Mouse (Mus musculus): ENCODE measurements around the gene Tsacc. TPM values are rescaled to one million over a fixed set of nuclear protein-coding genes. Genes with fewer than 3 reads are reported as not detected.

Tsacc gene
- 11.0 and 12.3 TPM in 2 replicates for polyA plus RNA-seq (2015; fragmentation: Nextera tagmentation; extraction: Ambion mirVana)

DNA sequence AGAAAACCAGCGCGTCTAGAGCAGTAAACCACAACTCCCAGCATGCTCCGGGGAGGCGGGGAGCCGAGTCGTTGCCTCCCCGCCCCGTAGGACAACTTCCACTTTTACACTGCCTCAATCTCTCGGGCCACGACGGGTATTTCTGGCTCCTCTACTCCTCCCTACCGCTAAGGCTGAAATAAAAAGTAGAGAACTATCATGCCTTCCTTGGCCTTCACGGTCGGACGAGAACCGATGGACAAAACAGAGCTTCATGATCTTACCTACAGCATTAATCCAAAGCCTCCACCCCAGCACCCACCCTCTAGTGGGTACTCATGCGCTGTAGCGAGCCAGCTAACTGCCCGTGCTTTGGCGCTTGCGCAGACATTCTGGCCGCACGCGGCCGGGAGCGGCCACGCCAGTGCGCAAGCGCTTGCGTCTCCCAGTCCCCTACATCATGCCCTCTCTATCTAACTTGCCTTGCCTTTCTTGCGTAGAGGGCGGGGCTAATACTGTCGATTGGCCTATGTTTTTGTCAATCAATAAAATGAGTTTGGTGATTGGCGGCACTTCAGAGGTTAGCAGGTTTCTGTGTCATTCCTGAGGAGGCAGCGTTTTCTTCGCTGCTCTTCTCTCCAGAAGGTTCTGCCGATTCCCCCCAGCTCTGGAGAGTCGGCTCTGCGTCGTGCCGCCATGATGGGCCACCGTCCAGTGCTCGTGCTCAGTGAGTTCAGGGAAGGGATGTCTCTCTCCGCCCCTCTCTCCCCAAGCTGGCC, at the start of gene Tsacc, which contains the start of gene Cct3:
TSS of gene Tsacc (minus strand) at position 439 of the 758 bp plus-strand sequence.
TSS of gene Cct3 (plus strand) at position 556 of the 758 bp plus-strand sequence.
- H3K4me3 ChIP-seq (ENCODE audit: low read length): peak within 1 kb of the TSS; percentile 94
- ATAC-seq (ENCODE audit: low read depth): peak; percentile 99
- H3K9me3 ChIP-seq (ENCODE audit: control insufficient read depth, low read length): no peaks in the 10 kb centered on the region
- peaks cover 10% of the 10 kb centered on the region for H3K4me1 ChIP-seq (replicated peaks; ENCODE audit: control insufficient read depth, insufficient read depth, low read length)
- H3K9ac ChIP-seq (ENCODE audit: low read length): peak within 1 kb of the TSS; percentile 92
- H3K4me2 ChIP-seq (ENCODE audit: low read depth, low read length): peak within 1 kb of the TSS; percentile 81
- no peaks in the 10 kb centered on the region for H3K27me3 ChIP-seq (ENCODE audit: control insufficient read depth, insufficient read depth, low read depth, low read length)
- peaks cover 21% of the 10 kb centered on the region for H3K36me3 ChIP-seq (ENCODE audit: control insufficient read depth, insufficient read depth, low read length)
- peak within 1 kb of the TSS; percentile 96 for H3K27ac ChIP-seq (ENCODE audit: low read length)
- under 1% methylated on average over 44 of the region's 44 CpGs for WGBS

DNA sequence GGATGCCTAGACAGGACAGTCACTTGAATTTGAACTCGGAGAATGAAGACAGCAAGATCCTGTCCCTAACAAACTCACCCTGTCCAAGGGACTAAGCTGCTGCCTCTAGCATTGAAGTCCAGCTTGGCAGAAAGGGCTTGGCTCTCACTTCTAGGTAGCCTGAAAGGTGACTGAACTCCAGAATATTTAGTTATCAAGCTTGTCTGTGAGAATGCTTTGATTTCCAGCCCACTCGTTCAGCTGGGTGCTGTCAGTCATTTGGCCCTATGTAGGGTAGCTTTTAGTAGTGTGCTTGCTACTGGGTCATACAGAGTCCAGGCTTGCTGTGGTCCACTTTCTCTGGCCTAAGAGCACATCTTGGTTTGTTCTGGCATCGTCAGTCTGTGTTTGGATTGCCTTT, 42.2 kb upstream of the Tsacc start:
- H3K27ac ChIP-seq (ENCODE audit: low read length): no peak overlapping the region
- ATAC-seq (ENCODE audit: low read depth): no peak
- H3K27me3 ChIP-seq (ENCODE audit: control insufficient read depth, insufficient read depth, low read depth, low read length): no peaks in the 10 kb centered on the region
- H3K36me3 ChIP-seq (ENCODE audit: control insufficient read depth, insufficient read depth, low read length): peaks cover 24% of the 10 kb centered on the region
- no peak overlapping the region for H3K9ac ChIP-seq (ENCODE audit: low read length)
- 58% methylated on average over 3 of the region's 3 CpGs for WGBS
- peaks cover 16% of the 10 kb centered on the region for H3K4me1 ChIP-seq (replicated peaks; ENCODE audit: control insufficient read depth, insufficient read depth, low read length)
- no peaks in the 10 kb centered on the region for H3K9me3 ChIP-seq (ENCODE audit: control insufficient read depth, low read length)
- no peak overlapping the region for H3K4me2 ChIP-seq (ENCODE audit: low read depth, low read length)
- no peak overlapping the region for H3K4me3 ChIP-seq (ENCODE audit: low read length)

DNA sequence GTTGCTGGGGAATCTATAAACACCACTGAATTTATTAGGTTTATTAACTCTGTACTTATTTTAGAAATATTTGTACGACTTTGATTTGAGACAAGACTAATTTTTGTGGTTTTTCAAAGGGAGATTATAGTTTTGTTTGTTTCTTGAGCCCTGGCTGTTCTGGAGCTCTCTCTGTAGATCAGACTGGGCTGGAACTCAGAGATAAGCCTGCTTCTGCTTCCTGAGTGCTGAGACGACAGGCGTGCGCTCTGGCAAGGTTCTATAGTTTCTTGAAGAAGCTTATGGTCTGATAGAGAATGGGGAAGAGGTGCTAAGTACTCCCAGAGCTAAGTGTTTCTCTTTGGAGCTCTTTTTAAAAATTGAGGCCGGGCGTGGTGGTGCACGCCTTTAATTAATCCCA, 41.5 kb upstream of the Tsacc start:
- H3K9ac ChIP-seq (ENCODE audit: low read length): no peak overlapping the region
- no peaks in the 10 kb centered on the region for H3K9me3 ChIP-seq (ENCODE audit: control insufficient read depth, low read length)
- H3K4me1 ChIP-seq (replicated peaks; ENCODE audit: control insufficient read depth, insufficient read depth, low read length): peaks cover 19% of the 10 kb centered on the region
- H3K4me2 ChIP-seq (ENCODE audit: low read depth, low read length): no peak overlapping the region
- H3K36me3 ChIP-seq (ENCODE audit: control insufficient read depth, insufficient read depth, low read length): peaks cover 18% of the 10 kb centered on the region
- H3K27me3 ChIP-seq (ENCODE audit: control insufficient read depth, insufficient read depth, low read depth, low read length): no peaks in the 10 kb centered on the region
- H3K27ac ChIP-seq (ENCODE audit: low read length): no peak overlapping the region
- 88% methylated on average over 7 of the region's 7 CpGs for WGBS
- ATAC-seq (ENCODE audit: low read depth): no peak
- H3K4me3 ChIP-seq (ENCODE audit: low read length): no peak overlapping the region

DNA sequence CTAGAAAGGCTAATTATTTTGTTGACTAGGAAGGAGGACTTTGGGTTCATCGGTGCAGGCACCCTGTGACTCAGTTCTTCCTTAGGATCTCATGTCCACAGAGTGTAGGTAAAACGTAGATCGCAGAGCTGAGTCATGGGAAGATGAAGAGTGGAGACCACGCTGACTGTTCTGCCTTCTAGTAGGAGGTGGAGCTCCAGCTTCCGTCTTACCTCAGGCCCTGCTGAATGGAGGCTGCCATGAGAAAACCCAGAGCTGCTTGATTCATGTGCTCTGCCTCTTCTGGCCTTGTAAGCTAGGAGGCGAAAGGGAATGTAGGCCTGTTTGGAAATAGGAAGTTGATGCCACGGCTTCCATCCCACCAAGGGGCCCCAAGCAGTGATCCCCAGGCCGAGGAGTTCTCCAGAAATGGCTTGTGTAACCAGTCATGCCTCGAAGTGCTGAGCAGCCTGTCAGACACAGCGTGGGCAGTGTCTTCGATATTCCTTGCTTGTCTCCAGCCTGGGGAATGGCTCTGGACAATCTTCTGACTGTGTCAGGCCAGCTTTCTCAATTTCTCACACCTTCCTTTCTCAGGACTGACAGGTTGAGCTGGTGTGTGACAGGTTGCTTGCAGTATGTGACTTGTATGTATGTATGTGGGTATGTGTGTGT, 40.7 kb upstream of the Tsacc start:
- peak overlapping the region; percentile 53 for H3K9ac ChIP-seq (ENCODE audit: low read length)
- peaks cover 20% of the 10 kb centered on the region for H3K4me1 ChIP-seq (replicated peaks; ENCODE audit: control insufficient read depth, insufficient read depth, low read length)
- H3K4me2 ChIP-seq (ENCODE audit: low read depth, low read length): peak overlapping the region; percentile 70
- ATAC-seq (ENCODE audit: low read depth): no peak
- peak overlapping the region; percentile 3; the same call in 1 of the 2 replicates for H3K27ac ChIP-seq (ENCODE audit: low read length)
- no peaks in the 10 kb centered on the region for H3K27me3 ChIP-seq (ENCODE audit: control insufficient read depth, insufficient read depth, low read depth, low read length)
- peaks cover 9% of the 10 kb centered on the region for H3K36me3 ChIP-seq (ENCODE audit: control insufficient read depth, insufficient read depth, low read length)
- H3K9me3 ChIP-seq (ENCODE audit: control insufficient read depth, low read length): no peaks in the 10 kb centered on the region
- H3K4me3 ChIP-seq (ENCODE audit: low read length): peak overlapping the region; percentile 69
- WGBS: 67% methylated on average over 11 of the region's 11 CpGs

DNA sequence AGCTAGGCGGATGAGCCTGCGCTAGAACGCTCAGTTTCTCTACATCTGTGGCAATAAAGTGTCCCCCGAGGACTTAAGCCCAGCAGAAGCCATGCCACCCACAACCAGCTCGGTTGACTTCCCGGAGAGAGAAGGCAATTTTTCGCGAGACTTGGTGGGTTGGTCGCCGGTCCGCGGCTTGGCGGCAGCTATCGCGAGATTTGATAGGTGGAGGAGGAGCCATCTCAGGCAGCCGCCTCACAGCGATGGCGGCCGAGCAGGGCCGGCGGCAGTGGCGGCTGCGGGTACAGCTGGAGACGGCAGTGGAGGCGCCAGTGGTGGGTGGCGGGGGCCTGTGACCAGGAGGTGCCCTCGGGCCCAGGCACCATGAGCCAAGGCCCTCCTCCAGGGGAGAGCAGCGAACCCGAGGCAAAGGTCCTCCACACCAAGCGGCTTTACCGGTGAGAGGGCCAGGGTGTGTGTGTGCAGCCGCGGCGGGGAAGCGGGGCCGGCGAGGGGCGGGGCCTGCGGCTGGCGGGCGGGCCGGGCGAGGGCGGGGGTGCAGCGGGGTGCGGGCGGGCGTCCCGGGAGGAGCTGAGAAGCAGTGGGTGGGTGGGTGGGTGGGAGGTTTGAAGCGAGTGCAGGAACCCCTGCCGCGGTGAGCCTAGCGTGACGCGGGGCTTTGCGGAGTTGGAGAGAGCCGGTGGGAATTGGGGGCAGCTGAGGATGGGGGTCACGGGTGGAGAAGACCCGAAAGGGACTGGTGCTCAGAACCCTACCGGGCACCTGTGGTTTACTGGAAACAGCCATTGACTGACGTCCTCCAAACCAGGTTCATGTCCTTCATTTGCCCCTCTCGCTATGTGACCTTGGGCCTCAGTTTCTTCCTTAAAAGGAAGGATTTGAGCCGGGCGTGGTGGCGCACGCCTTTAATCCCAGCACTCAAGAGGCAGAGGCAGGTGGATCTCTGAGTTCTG, 39.5 kb upstream of the Tsacc start, which contains the start of the genes Tmem79 and Smg5:
TSS of gene Tmem79 (minus strand) at position 91 of the 956 bp plus-strand sequence.
TSS of gene Smg5 (plus strand) at position 203 of the 956 bp plus-strand sequence.
- Histone ChIP-seq H3K27ac (ENCODE audit: low read length) (peak within 1 kb of the TSS; percentile 93), H3K9me3 (ENCODE audit: control insufficient read depth, low read length) (no peaks in the 10 kb centered on the region), H3K4me1 (replicated peaks; ENCODE audit: control insufficient read depth, insufficient read depth, low read length) (peaks cover 20% of the 10 kb centered on the region), H3K4me3 (ENCODE audit: low read length) (peak within 1 kb of the TSS; percentile 69), H3K36me3 (ENCODE audit: control insufficient read depth, insufficient read depth, low read length) (no peaks in the 10 kb centered on the region), H3K4me2 (ENCODE audit: low read depth, low read length) (peak within 1 kb of the TSS; percentile 79), H3K9ac (ENCODE audit: low read length) (peak within 1 kb of the TSS; percentile 84), H3K27me3 (ENCODE audit: control insufficient read depth, insufficient read depth, low read depth, low read length) (no peaks in the 10 kb centered on the region)
- WGBS: 2% methylated on average over 52 of the region's 66 CpGs
- ATAC-seq (ENCODE audit: low read depth): peak; percentile 93

DNA sequence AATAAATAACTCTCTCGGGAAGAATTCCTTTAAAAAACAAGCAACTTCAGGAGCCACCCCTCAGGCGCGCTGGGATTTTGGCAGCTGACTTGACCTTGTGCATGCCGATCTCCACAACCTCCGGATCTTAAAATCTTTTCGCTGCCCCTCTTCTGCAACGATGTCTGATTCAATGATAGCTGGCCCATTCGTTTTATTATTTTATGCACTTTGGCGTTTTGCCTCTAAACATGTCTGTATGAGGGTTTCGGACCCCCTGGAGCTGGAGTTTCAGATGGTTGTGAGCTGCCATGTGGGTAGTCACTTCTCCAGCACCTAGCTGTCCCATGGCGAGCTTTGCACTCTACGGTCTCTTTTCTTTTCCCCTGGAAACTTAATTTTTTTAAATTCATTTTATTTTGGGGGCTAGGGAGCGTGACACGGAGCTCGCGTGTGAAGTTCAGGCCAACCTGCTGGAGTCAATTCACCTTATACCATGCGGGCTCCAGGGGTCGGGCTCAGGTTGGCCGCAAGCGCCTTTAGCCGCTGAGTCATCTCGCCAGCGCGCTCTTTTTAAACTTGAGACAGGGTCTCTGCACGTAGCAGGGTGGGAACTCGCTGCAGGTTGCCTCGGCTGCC, 38.7 kb upstream of the Tsacc start:
- no peaks in the 10 kb centered on the region for H3K27me3 ChIP-seq (ENCODE audit: control insufficient read depth, insufficient read depth, low read depth, low read length)
- peak overlapping the region; percentile 79 for H3K4me2 ChIP-seq (ENCODE audit: low read depth, low read length)
- peak; percentile 55 for ATAC-seq (ENCODE audit: low read depth)
- peak overlapping the region; percentile 93 for H3K27ac ChIP-seq (ENCODE audit: low read length)
- H3K36me3 ChIP-seq (ENCODE audit: control insufficient read depth, insufficient read depth, low read length): no peaks in the 10 kb centered on the region
- H3K9me3 ChIP-seq (ENCODE audit: control insufficient read depth, low read length): no peaks in the 10 kb centered on the region
- peaks cover 20% of the 10 kb centered on the region for H3K4me1 ChIP-seq (replicated peaks; ENCODE audit: control insufficient read depth, insufficient read depth, low read length)
- peak overlapping the region; percentile 69 for H3K4me3 ChIP-seq (ENCODE audit: low read length)
- under 1% methylated on average over 27 of the region's 27 CpGs for WGBS
- peak overlapping the region; percentile 84 for H3K9ac ChIP-seq (ENCODE audit: low read length)

DNA sequence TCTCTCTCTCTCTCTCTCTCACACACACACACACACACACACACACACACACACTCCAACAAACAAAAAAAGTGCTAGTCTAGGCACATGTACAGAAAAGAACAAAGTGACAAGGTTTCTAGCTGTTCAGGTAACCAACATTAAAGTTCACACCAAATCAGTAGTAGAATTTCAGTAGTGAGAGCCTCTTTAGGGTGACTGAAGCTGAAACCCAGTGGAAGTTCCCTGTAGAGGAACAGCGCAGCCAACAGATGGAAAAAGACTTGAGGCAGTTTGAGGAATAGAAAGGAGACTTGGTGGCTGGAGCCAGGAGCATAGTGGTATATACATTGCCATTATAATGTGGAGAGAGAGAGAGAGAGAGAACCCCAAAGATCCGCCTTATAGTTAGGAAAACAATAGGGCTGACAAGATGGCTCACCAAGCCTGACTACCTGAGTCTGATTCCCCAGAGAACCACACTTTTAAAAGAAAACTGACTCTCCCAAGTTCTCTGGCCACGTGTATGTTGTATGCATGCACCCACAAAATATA, 38.2 kb upstream of the Tsacc start:
- H3K4me3 ChIP-seq (ENCODE audit: low read length): peak overlapping the region; percentile 69
- H3K9me3 ChIP-seq (ENCODE audit: control insufficient read depth, low read length): no peaks in the 10 kb centered on the region
- ATAC-seq (ENCODE audit: low read depth): no peak
- H3K9ac ChIP-seq (ENCODE audit: low read length): peak overlapping the region; percentile 84
- peak overlapping the region; percentile 53; the same call in 1 of the 2 replicates for H3K27ac ChIP-seq (ENCODE audit: low read length)
- H3K27me3 ChIP-seq (ENCODE audit: control insufficient read depth, insufficient read depth, low read depth, low read length): no peaks in the 10 kb centered on the region
- peaks cover 20% of the 10 kb centered on the region for H3K4me1 ChIP-seq (replicated peaks; ENCODE audit: control insufficient read depth, insufficient read depth, low read length)
- 28% methylated on average over 3 of the region's 3 CpGs for WGBS
- H3K4me2 ChIP-seq (ENCODE audit: low read depth, low read length): peak overlapping the region; percentile 79
- no peaks in the 10 kb centered on the region for H3K36me3 ChIP-seq (ENCODE audit: control insufficient read depth, insufficient read depth, low read length)

DNA sequence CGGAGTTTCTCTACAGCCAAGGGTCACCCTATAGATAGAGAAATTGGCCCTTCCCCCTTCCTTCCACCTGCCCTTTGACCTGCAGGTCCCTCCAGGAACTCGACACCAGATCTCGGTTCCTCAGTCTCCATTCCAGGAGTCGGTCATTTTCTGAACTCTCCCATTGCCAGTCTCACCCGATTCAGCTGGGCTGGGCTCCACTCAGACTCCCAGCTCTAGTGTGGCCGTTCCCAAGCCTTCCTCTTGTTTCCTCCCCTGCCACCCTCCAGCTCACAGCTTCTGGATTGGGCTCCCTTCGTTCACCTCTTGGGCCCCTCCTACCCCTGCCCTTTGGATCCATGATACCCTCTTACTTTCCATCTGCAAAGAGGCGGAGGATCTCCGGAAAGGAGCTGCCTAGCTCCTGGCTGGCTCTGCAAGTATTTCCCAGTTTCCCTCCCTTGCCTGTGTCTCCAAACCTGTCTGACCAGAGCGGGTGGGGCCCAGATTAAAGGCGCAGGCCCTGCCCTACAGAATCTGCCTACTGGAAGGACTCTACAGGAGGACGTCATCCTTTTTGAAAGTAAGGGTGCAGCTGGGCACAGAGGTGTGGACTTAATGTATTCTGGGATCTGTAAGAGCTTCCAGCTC, 37.3 kb upstream of the Tsacc start:
- peak overlapping the region; percentile 53 for H3K27ac ChIP-seq (ENCODE audit: low read length)
- peaks cover 5% of the 10 kb centered on the region; the same call in 1 of the 2 replicates for H3K36me3 ChIP-seq (ENCODE audit: control insufficient read depth, insufficient read depth, low read length)
- peak overlapping the region; percentile 45 for H3K9ac ChIP-seq (ENCODE audit: low read length)
- no peaks in the 10 kb centered on the region for H3K27me3 ChIP-seq (ENCODE audit: control insufficient read depth, insufficient read depth, low read depth, low read length)
- ATAC-seq (ENCODE audit: low read depth): peak; percentile 29; the same call in 1 of the 2 replicates
- 41% methylated on average over 12 of the region's 12 CpGs for WGBS
- no peaks in the 10 kb centered on the region for H3K9me3 ChIP-seq (ENCODE audit: control insufficient read depth, low read length)
- peak overlapping the region; percentile 24 for H3K4me3 ChIP-seq (ENCODE audit: low read length)
- peak overlapping the region; percentile 34 for H3K4me2 ChIP-seq (ENCODE audit: low read depth, low read length)
- peaks cover 20% of the 10 kb centered on the region for H3K4me1 ChIP-seq (replicated peaks; ENCODE audit: control insufficient read depth, insufficient read depth, low read length)

Measured in lung, embryonic 16.5 days (tissue).